Mouse (Mus musculus) bone marrow, adult 2 months (tissue): Measurements from ENCODE around the gene Pik3c2b.

Source experiments
- CTCF ChIP-seq: fragments of 200-500 bp; IDR thresholded peaks from 2 replicates; pipeline ENCODE4 v1.5.1; 2011; ENCODE audit warnings: low read length, control low read depth; ENCODE audit not compliant: control insufficient read depth, insufficient read depth
- POLR2A ChIP-seq: fragments of 200-500 bp; IDR thresholded peaks from 2 replicates; pipeline ENCODE4 v1.6.1; 2011; ENCODE audit warnings: low read depth, mild to moderate bottlenecking, control low read depth, low read length, borderline replicate concordance; ENCODE audit not compliant: control insufficient read depth

- peak; percentile 17; the same call in 1 of the 2 replicates for TF ChIP-seq CTCF
- no peak for TF ChIP-seq POLR2A
These were observed 6.4 kb downstream of the Pik3c2b start for GRCm38 (mm10) chr1:133051829-133052228.
